Mouse (Mus musculus) hindbrain, embryonic 16.5 days (tissue): ENCODE measurements around the gene Zfp598. TPM values are rescaled to one million over a fixed set of nuclear protein-coding genes. Genes with fewer than 3 reads are reported as not detected.
A peak's percentile ranks its signal among the peaks of the same experiment; 100 is the strongest.
"Not testable (repeated sequence)": the region's sequence is repeated elsewhere in the genome, so short reads cannot be mapped to it uniquely, and the experiment has no call there.

Source experiments
- ATAC-seq: fragments of 200-750 bp; cut with Nextera tagmentation; 2 replicates; pipeline ENCODE4 v1.8.0; 2017; ENCODE audit warnings: moderate TSS enrichment, moderate library complexity
- H3K27ac ChIP-seq: fragments of 300-500 bp; sonication (generic); 2 replicates; pipeline ENCODE4 v1.5.1; 2014; ENCODE audit warnings: low read depth, mild to moderate bottlenecking, control low read depth, low read length, moderate library complexity
- H3K27me3 ChIP-seq: fragments of 300-500 bp; sonication (generic); replicated peaks from 2 replicates; pipeline ENCODE4 v1.6.1; 2014; ENCODE audit warnings: low read length; ENCODE audit not compliant: control insufficient read depth, insufficient read depth
- H3K36me3 ChIP-seq: fragments of 300-500 bp; sonication (generic); 2 replicates; pipeline ENCODE4 v1.6.1; 2014; ENCODE audit warnings: mild to moderate bottlenecking, low read length, moderate library complexity, mixed read lengths; ENCODE audit not compliant: control insufficient read depth, insufficient read depth
- H3K4me1 ChIP-seq: fragments of 300-500 bp; sonication (generic); 2 replicates; pipeline ENCODE4 v1.6.1; 2014; ENCODE audit warnings: low read depth, low read length; ENCODE audit not compliant: control insufficient read depth, insufficient read depth
- H3K4me2 ChIP-seq: fragments of 300-500 bp; sonication (generic); 2 replicates; pipeline ENCODE4 v1.6.1; 2014; ENCODE audit warnings: mild to moderate bottlenecking, low read length, control low read depth, moderate library complexity
- H3K4me3 ChIP-seq: fragments of 300-500 bp; sonication (generic); 2 replicates; pipeline ENCODE4 v1.5.1; 2014; ENCODE audit warnings: mild to moderate bottlenecking, low read length, control low read depth, moderate library complexity
- H3K9ac ChIP-seq: fragments of 300-500 bp; sonication (generic); 2 replicates; pipeline ENCODE4 v1.6.1; 2014; ENCODE audit warnings: low read depth, mild to moderate bottlenecking, control low read depth, low read length, moderate library complexity
- H3K9me3 ChIP-seq: fragments of 300-500 bp; sonication (generic); 2 replicates; pipeline ENCODE4 v1.6.1; 2014; ENCODE audit warnings: mild to moderate bottlenecking, low read length, moderate library complexity; ENCODE audit not compliant: control insufficient read depth
- WGBS: fragments of 180-500 bp; shearing (Covaris S2); extraction: QIAGEN DNeasy Blood & Tissue Kit; methylation state at CpG from one replicate; pipeline ENCODE4 v1.1.7; 2014; 5-methylcytosine and 5-hydroxymethylcytosine counted together
- polyA plus RNA-seq: library from polyadenylated mRNA; unstranded; fragments of >200 nt; fragmentation: Nextera tagmentation; extraction: Ambion mirVana; gene quantifications from 2 replicates; pipeline ENCODE4 v1.2.1, GENCODE M21; 2015

Zfp598 gene
- polyA plus RNA-seq, 1 experiment from 2014 or later = 10.8 TPM

DNA sequence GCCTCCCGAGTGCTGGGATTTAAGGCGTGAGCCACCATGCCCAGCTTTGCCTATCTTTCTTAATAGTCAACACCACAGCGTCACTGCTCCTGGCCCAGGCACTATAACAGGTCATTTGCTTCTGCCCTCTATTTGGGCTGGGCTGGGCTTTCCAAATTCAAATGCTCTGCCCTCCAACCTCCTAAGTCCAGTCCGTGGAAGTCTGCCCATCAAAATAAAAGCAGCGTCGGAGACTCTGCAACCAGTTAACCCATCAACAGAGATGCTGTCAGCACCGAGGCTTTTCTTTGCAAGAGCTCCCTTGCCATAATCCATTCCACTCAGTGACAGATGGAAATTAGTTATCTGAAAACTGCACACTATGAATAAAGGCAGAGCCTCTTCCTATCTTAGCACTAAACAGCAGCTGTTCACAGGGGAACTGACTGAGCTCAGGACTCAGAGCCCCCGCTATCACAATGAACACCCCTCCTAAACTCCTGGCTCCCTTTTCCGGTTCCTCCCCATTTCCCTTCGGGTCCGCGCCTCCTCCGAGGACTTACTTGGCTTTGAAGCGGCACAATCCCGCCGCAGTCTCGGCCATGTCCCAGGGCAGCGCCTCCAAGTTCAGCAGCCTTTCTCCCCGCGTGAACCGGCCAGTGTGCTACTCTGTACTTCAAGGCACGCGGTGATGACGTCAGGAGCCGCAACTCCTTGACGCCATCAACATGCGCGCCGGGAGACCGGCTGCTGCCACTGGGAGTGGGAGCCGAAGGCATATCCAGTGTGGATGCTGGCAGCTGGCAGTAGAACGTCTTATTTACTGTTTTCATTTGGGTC is 37.7 kb downstream of the Zfp598 start, which contains the start of gene Tbl3:
Tbl3 (minus strand) TSS at position 679 of the 819 bp plus-strand sequence.
- Histone ChIP-seq H3K4me1 (peaks cover 16% of the 10 kb centered on the region), H3K4me2 (peak within 1 kb of the TSS; percentile 66), H3K27ac (peak within 1 kb of the TSS; percentile 79), H3K36me3 (peaks cover 12% of the 10 kb centered on the region), H3K9me3 (no peaks in the 10 kb centered on the region), H3K9ac (peak within 1 kb of the TSS; percentile 78), H3K4me3 (peak within 1 kb of the TSS; percentile 86), H3K27me3 (no peaks in the 10 kb centered on the region)
- ATAC-seq = peak; percentile 92
- 4% methylated on average over 32 of the region's 32 CpGs for WGBS

GRCm38 (mm10) chr17:24707801-24708425 is 38.4 kb downstream of the Zfp598 start:
- Histone ChIP-seq H3K4me1 (peaks cover 16% of the 10 kb centered on the region), H3K27me3 (no peaks in the 10 kb centered on the region), H3K9me3 (no peaks in the 10 kb centered on the region), H3K4me3 (peak overlapping the region; percentile 86), H3K9ac (peak overlapping the region; percentile 78), H3K27ac (peak overlapping the region; percentile 79), H3K4me2 (peak overlapping the region; percentile 66), H3K36me3 (peaks cover 10% of the 10 kb centered on the region)
- 5% methylated on average over 24 of the region's 24 CpGs for WGBS
- peak; percentile 75 for ATAC-seq

DNA sequence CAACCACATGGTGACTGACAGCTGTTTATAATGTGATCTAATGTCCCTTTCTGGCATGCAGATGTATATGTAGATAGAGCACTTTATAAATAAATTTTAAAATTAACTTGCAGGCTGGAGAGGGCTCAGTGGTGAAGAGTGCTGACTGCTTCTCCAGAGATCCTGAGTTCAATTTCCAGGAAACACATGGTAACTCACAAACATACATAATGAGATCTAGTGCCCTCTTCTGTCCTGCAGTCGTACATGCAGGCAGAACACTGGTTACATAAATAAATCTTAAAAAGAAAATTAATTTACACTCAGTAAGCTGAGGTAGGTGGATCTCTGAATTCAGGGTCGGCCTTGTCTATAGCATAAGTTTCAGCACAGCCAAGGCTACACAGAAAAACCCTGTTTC is 39.2 kb downstream of the Zfp598 start:
- Histone ChIP-seq H3K4me3 (no peak overlapping the region), H3K36me3 (peaks cover 10% of the 10 kb centered on the region), H3K27ac (no peak overlapping the region), H3K4me2 (no peak overlapping the region), H3K27me3 (no peaks in the 10 kb centered on the region), H3K9ac (no peak overlapping the region), H3K9me3 (no peaks in the 10 kb centered on the region), H3K4me1 (peaks cover 16% of the 10 kb centered on the region)
- ATAC-seq = no peak
- WGBS = 43% methylated on average over 2 of the region's 2 CpGs

- H3K4me1 ChIP-seq = peaks cover 5% of the 10 kb centered on the region
- H3K9me3 ChIP-seq = no peaks in the 10 kb centered on the region
- ATAC-seq = no peak
- H3K36me3 ChIP-seq = peaks cover 7% of the 10 kb centered on the region; the same call in 1 of the 2 replicates
- no peak overlapping the region for H3K4me2 ChIP-seq
- no peak overlapping the region for H3K9ac ChIP-seq
- no peaks in the 10 kb centered on the region for H3K27me3 ChIP-seq
- WGBS = 69% methylated on average over 6 of the region's 6 CpGs
- no peak overlapping the region for H3K27ac ChIP-seq
- no peak overlapping the region for H3K4me3 ChIP-seq
Measured at GRCm38 (mm10) chr17:24715556-24715955, 46.1 kb downstream of the Zfp598 start.

DNA sequence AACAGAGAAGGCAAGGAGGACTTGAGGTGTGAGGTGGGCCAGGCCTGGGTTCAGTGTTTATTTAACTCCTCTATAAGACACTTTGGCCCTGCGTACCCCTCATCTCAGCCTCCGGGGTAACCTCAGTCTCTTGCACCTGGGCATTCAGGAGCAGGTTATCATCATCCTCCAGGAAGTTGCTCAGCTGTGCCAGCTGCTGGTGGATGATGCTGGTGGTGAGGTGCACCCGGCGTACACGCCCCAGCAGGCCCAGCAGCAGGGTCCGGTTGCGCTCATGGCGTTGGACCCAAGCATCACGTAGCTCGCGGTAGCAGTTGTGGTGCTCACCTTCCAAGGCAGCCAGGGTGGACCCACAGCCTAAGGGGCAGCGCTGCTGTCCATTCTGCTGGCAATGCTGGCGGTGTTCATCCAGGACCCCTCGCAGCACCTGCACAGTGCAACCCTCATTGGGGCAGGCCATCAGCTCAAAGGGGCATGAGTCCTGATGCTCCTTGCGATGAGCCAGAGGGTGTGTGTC is 46.7 kb downstream of the Zfp598 start:
- Histone ChIP-seq H3K4me2 (no peak overlapping the region), H3K9me3 (no peaks in the 10 kb centered on the region), H3K9ac (no peak overlapping the region), H3K27me3 (no peaks in the 10 kb centered on the region), H3K4me3 (no peak overlapping the region), H3K4me1 (peaks cover 9% of the 10 kb centered on the region), H3K36me3 (peaks cover 7% of the 10 kb centered on the region), H3K27ac (no peak overlapping the region)
- WGBS = 95% methylated on average over 15 of the region's 15 CpGs
- ATAC-seq = no peak

DNA sequence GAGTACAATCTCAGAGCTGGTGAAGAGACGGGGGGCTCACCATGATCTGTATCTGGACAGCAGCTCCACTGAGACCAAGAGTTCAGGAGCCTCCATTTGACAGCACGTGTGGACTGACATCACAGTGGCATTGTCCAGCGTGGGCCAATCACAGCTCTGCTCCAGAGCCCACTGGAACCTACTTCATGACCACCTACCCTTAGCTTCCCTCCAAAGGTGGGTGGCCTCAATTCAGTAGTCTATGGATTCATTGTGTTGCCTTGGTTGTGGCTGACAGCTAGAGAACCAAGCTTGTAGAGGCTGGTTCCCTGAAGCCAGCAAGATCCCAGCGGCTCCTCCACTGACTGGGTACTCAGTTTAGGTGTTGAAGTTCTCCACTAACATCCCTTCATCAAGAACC is 48.5 kb downstream of the Zfp598 start, which contains the start of the genes Rnf151 and Rps2:
Rnf151 (minus strand) TSS at position 121 of the 400 bp plus-strand sequence.
Rps2 (plus strand) TSS at position 174 of the 400 bp plus-strand sequence.
- Histone ChIP-seq H3K9ac (no peak within 1 kb of the TSS; the same call in 1 of the 2 replicates), H3K27me3 (no peaks in the 10 kb centered on the region), H3K4me3 (peak within 1 kb of the TSS; percentile 89), H3K4me2 (peak within 1 kb of the TSS; percentile 62), H3K27ac (no peak within 1 kb of the TSS), H3K4me1 (peaks cover 23% of the 10 kb centered on the region), H3K9me3 (no peaks in the 10 kb centered on the region), H3K36me3 (peaks cover 16% of the 10 kb centered on the region)
- 85% methylated on average over 4 of the region's 4 CpGs for WGBS
- ATAC-seq = no peak

DNA sequence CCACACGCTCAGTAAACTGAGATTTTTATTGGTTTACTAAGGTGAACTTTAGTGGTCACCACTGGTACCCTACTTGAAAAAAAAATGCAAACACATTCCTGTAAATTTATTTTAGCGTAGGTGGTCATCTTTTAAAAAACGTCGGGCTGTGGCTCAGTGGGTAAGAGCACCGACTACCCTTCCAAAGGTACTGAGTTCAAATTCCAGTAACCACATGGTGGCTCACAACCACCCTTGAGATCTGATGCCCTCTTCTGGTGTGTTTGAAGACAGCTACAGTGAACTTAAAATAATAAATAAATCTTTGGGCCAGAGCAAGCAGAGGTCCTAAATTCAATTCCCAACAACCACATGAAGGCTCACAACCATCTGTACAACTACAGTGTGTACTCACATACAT is 49.5 kb downstream of the Zfp598 start:
- not testable (repeated sequence) for ATAC-seq, H3K27ac ChIP-seq, H3K9me3 ChIP-seq, H3K27me3 ChIP-seq
- 70% methylated on average over 5 of the region's 5 CpGs for WGBS
- Histone ChIP-seq H3K4me1 (peaks cover 30% of the 10 kb centered on the region), H3K9ac (peak overlapping the region; percentile 90), H3K36me3 (peaks cover 16% of the 10 kb centered on the region), H3K4me2 (peak overlapping the region; percentile 62), H3K4me3 (peak overlapping the region; percentile 89)

DNA sequence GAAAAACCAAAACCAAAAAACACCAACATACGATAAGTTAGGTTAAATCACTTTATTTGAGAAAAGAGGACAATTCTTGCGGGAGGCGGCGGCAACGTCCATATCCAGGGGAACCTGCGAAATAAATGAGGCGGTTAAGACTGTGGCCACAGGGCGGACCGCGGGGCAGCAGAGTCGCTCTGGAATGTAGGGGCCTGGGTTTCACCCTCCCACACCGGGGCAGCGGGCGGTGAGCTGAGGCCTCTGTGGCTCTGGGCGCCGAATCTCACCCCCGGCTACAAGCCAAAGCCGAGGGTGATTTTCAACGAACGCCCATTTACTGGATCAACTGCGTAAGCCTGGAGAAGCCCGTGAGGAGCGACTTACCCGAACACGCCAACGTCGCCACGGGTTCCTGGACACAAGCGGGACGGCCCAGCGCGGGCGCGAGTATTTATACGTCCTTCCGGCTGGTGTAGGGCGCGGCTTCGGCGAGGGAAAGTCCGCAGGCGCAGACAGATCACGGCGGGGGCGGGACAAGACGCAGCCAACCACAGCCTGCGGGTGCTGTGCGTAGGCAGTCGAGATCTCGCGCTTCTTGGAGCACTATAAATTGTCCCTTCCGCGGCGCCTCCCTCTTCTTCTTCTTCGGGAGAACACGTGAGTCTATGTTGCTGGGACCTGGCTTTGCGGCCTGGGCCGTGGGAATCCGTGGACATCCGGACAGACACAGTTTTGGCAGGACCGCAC is 50.2 kb downstream of the Zfp598 start:
- WGBS = under 1% methylated on average over 59 of the region's 61 CpGs
- Histone ChIP-seq H3K4me3 (peak overlapping the region; percentile 89), H3K4me2 (peak overlapping the region; percentile 89)

More for the DNA sequence above, 50.2 kb downstream of the Zfp598 start:
- peaks cover 16% of the 10 kb centered on the region for H3K36me3 ChIP-seq
- peaks cover 30% of the 10 kb centered on the region for H3K4me1 ChIP-seq
- ATAC-seq = peak; percentile 99
- H3K9me3 ChIP-seq = no peaks in the 10 kb centered on the region
- peak overlapping the region; percentile 90 for H3K9ac ChIP-seq
- no peaks in the 10 kb centered on the region for H3K27me3 ChIP-seq
- H3K27ac ChIP-seq = peak overlapping the region; percentile 87
